Mouse (Mus musculus) frontal cortex, postnatal 36 days (tissue): ENCODE measurements around the gene Heatr4.
"Not testable (repeated sequence)": the region's sequence is repeated elsewhere in the genome, so short reads cannot be mapped to it uniquely, and the experiment has no call there.

Source experiments
- DNase-seq, 2 experiments: peaks; one replicate each; pipeline ENCODE4 v3.0.0; 2022; ENCODE audit warnings: low spot score in 2 of 2

Heatr4 gene

DNA sequence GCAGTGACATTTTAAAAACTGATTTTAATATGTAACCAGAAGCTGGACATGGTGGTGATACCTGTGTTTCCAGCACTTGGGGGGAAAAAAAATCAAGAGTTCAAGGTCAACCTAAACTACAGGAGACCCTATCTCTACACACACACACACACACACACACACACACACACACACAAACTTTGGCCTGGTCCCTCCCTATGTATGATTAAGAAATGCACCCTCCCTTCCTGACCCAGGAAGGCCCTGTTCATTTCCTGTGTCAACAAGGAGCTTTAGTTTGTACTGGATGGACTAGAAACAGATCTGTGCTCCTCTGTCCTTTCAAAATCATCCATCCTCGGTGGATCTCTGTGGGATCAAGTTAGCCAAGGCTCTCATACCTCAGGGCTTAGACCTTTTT lies 46.1 kb downstream of the Heatr4 start:
- DNase-seq = not testable (repeated sequence)

DNA sequence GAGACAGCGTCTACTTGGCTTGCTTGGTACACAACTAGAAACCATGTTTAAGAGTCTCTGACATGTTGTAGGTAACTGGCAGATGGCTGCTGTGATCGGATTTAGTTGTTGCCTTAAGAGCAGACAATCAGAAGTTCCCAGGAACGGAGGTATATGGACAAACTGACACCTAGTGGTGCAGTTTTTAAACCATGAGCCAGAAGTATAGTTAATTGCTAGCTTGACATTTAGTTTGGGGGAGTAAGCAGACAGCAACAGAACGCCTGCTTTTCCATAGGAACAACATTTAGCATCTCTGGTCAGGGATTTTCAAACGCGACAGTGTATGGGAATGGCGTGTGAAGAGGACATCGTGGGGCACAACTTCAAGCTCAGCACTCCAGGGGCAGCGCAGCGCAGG lies 47.1 kb downstream of the Heatr4 start:
- no peak for DNase-seq

DNA sequence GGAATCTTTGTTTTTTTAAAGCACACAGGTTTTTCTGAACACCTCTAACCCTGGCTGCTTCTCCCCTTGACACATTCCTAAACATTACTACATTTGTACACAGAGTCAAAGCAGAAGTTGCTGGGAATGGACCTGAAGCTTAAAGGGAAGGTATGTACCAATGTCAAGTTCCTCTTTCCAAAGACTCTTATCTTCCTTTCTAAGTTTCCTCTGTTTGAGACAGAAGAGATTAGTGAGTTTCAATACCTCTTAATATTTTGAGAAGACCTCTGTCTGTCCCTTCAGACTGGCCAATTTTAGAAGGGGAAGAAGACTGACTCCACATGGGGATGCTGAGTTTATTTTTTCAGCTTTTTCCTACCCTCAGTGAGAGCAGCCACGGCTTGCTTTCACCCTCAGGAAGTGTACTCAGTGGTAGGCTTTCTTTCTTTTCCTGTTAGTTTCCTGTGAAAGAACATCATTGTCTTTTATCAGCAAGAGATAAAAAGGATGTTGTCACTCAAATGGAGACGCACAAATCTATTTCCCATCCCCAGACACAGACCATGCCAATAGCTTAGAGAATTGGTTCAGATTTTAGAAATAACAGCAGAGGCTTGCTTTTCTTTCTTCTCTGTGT lies 55.4 kb downstream of the Heatr4 start:
- no peak for DNase-seq

DNA sequence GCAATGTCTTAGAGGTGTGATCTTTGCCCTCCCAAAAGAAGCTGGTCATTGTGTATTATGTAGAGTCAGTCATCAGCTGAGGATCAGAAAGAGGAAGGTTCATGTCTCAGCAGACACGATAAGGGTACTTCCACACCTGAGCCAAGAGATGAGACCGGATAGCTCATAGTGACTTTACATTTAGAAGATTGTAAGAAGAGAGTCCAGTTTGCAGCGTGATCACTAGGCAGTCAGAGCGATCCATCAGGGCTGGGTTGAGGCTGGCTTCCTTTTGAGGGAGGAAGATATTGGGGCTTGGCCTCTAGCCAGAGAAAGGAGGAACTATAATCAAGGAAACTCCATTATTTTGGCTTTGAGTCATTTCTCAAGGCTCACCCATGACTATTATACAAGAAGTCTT lies 56.9 kb downstream of the Heatr4 start:
- no peak for DNase-seq

DNA sequence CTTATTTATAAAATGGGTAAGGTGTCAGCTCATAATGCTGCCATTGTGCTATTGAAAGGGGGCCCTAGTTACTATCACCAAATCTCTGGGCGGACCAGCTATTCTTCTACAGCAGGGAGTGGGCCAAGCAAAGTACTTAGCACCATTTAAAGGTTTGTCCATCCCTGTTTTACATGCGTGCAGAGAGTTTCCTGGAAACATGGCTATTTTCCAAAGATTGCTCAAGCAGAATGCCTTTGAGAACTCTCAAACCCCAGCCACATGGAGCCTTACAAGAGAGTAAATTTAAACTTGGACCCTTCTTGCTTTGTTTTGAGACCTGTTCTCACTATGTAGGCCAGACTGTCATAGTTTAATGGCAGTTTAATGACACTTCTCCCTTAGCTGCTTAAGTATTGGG lies 58.6 kb downstream of the Heatr4 start:
- no peak for DNase-seq

DNA sequence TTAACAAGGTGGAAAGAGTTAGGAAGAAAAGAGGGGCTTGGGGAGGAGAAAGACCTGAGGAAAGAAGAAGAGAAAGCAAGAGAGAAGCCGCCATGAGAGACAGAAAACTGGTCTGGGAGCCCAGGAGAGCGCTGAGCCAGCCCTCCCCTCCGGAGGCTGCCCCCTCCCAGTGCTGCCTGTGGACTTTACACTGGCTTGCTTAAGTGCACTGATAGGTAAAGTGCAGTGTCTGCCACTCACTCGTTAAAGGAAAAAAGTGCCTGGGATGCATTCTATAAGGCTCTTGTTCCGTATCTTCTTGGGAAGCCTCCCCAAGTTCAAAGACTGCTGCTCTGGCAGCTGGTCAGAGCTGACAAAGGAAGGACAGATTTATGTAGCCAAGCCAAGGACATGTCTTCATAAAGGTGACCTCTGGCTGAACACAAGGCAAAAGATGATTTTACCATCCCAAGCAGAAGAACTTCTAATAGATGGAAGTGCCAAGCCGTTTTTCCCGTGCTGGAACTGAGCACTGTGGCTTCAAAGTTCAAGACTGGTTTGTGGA lies 59.4 kb downstream of the Heatr4 start:
- no peak for DNase-seq

DNA sequence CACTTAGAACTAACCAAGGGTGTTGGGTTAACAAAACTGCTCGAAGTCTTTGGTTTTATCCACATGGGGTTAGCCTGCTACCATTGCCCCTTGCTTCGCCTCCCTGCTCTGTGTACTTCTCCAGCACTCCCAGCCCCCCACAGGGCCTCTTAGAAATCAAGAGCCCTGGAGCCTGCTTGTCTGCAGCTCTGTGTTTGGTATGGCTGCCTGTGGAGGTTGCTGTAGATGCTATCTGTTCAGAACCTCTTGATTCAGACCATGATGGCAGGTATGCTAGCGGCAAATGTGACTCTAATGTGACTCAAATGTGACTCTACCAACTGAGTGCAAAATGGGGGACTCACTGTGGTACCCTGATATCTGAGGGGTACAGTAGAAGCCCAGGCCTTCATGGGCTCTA lies 60.3 kb downstream of the Heatr4 start:
- no peak for DNase-seq

DNA sequence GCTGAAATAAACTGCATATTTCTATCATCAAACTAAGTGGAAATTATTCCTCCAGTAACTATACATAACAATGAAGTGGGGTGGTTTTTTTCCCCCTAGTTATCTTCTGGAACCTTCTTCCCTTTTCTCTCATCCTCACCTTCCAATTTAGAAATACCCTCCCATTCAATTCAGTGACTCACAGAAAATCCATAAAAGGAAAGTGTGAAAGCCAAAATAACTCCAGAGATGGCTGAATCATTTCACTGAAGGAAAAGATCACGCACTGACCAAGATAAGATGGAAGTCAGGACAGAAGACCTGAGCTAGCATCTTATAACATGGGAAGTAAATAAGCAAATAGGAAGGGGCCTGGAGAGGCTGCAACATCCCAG lies 61.2 kb downstream of the Heatr4 start:
- DNase-seq = no peak

DNA sequence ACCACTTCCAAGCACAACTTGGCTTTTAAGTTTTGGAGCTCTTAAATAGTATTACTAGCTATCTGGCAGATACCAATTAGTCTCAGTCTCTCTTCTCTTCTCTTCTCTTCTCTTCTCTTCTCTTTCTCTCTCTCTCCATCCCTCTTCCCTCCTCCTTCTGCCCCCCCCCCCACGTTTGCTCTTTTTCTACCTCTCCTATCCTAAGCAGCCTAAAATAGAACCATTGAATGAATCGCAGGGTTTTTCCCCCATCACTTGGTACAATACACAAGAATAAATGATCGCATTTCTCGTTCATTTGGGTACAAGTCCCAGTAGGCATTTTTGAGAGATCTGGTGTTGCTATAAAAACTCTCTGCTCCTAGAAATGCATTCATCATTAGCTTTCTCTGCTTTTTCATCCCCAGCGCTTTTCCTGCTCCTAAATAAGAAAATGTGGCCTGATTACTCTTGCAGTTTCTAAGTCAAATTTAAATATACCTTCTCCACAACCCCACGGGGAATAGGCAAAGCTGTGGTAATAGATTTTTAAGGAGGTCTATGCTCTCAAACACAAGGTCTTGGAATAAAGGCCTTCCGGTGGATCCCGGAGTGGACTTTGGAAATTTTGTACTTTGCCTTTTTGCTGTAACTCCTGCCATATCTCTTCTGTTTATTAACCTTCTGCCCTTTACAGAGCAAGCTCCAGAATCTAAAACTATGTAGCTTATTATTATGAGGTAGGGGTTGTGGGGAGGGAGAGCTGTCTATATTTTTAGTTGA lies 61.7 kb downstream of the Heatr4 start:
- no peak for DNase-seq

DNA sequence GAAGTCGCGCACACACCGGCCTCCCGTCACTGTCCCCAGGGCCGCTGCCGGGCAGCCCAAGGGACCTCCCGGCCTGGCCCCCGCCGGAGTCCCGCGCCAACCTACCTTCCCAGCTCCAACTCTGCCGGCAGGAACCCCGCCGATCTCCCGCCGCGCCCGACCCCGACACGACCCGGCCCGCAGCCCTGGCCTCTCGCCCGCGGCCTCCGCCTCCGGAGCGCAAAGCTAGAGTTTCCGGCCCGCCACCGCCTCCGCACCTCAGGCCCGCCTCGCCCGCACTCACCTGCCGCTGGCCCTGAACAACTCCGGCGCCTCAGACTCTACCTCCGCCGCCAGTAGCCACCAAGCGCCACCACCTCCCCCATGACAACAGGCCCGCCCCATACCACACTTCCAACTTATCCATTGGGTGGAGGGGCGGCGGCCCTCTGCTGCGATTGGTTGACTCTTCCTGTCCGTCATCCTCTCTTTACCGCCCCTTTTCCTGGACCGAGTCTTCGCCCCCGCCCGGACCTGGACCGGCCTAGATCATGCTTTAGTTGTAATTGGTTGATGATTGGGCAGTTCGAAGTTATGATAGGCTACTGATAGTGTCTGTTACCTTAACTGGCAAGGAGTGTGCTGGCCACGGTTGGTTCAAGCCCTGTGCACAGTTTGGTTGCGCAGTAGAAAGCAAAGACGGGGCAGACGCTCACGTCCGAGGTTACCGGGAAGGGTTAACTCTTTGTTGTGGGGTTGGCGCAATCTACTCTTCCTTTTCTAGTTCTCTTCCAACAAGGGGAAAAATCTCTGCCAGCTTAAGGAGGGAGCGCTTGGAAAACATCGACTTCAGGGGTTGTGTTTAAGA lies 62.9 kb downstream of the Heatr4 start, which contains the start of gene Numb:
Gene Numb (minus strand): TSS at position 400 of the 847 bp plus-strand sequence.
- peak; percentile 99 to 100 for DNase-seq

DNA sequence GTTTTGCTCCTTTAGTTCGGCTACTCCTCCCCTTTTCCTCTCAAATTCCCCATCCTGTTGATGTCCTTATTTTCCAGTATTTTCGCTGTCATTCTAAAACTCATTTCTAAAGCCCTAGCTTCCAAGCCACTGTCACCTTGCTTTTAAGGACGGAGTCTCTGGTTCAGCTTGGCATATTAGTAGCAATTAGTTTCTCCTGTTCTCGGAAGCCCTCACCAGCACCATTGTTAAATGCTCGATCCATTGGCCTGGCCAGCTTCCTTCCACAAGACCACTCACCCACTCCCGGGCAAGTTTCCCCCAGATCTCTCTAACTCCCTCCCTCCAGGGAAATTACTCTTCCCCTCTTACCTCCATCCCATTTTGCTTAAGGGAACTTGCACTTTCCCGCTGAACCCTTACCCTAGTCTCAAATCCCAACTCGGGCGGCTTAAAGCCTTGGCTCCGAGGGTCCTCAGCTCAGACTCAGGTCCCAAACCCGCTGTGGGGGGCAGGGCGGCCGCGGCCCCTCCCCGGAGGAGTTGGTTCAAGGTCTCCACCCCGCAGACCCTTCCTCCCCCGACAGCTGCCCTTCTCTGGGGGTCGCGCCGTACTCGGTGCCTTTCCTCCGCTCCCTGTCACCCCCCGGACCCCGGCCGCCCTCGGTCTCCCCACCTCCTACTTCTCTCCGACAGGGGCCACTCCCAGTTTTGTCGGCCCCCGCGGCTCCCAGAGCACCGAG lies 63.8 kb downstream of the Heatr4 start:
- DNase-seq = no peak

DNA sequence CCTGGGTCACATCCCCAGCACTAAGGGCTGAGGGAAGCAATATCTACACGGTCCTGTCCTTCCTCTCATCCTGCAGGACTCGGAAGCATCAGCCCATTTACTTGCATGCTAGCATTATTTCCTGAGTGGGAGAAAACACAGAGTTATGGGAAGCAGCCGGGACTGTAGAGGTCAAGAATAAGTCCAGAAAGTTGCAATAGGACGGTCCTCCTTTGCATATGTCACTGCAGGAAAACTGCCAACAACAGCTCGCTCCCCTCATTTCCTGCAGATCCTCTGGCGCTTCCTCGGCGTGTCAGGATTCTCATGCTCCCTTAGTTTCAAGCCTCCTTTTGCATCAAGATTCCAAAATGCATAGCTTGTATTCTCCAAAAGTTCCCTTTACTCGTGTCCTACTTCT lies 67.8 kb downstream of the Heatr4 start:
- DNase-seq = no peak

DNA sequence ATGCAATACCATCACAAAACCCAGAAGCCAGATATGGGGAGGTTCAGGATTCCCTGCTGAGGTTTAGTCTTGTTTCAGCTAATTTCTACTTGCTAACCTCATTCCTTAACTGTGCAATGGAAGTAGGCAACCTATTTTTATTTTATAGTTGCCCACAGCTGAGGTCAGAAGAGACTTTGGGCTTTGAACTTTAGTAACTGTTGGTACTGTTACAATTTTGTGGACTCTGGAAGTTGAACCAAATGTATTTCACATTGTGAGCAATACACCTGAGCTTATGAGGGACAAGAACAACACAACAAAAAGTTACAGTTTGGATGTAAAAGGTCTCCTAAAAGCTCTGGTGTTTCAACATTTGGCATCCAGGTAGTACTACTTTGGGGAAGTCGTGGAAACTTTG lies 69.9 kb downstream of the Heatr4 start:
- DNase-seq = no peak

DNA sequence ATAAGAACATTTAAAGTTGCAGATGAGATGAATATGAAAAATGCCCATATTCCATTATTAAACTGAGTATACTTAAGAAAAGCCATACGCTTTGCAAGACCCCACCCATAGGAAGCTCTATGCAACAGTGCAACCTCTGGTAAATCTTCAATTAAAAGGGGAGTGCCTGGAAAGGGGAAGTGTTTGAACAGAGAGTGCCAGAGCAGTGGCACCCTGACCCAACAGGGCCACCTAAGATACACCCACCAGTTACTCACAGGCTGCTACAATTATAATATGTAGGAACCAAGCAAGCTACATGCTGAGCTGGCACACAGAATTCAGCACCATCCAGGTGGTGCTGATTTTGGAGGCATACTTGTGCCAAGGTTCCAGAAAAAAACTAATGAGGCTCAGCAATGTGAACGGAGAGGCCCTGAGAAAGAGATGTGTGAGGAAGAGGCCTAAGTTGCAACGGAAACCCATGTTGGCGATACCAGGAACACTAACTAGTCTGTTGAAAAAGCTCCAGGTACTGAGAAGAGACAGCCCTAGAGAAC lies 70.4 kb downstream of the Heatr4 start:
- DNase-seq = no peak

DNA sequence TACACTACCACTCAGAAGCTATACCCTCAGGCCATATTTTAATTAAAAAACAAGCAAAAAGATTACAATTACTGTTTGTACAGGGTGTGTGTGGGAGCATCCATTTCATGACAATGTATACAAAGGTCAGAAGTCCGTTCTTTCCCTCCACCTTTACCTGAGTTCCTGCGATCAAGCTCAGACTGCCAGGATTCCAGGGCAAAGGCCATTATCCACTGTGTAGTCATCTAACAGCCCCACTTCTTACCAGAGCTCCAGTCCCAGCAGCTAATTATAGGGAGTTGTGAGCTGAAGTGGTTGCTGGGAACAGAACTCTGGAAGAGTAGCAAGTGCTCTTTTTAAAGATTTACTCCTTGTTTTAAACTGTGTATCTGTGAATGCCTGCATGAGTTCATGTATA lies 74.2 kb downstream of the Heatr4 start:
- no peak for DNase-seq
